Mouse (Mus musculus) limb, embryonic 10.5 days (tissue): ENCODE measurements at regions not wholly inside any gene's neighbourhood (a gene's known extent, or its start where the extent isn't known, plus 50 kb on each side); places are given as distances from the start of the nearest gene placed in this dataset.

ENCODE experiments used
- DNase-seq: peaks from one replicate; pipeline ENCODE4 v3.0.0-alpha.2; 2017; ENCODE audit warnings: low spot score
- H3K27ac ChIP-seq: fragments of 300-500 bp; sonication (generic); 2 replicates; pipeline ENCODE4 v1.5.1; 2016; ENCODE audit warnings: mild to moderate bottlenecking
- H3K27me3 ChIP-seq: fragments of 300-500 bp; sonication (generic); 2 replicates; pipeline ENCODE4 v1.6.1; 2016; ENCODE audit warnings: low read depth, mild to moderate bottlenecking; ENCODE audit not compliant: poor library complexity, severe bottlenecking
- H3K36me3 ChIP-seq: fragments of 300-500 bp; sonication (generic); 2 replicates; pipeline ENCODE4 v1.6.1; 2016; ENCODE audit warnings: mild to moderate bottlenecking, moderate library complexity
- H3K4me1 ChIP-seq: fragments of 300-500 bp; sonication (generic); 2 replicates; pipeline ENCODE4 v1.6.1; 2016
- H3K4me3 ChIP-seq: fragments of 300-500 bp; sonication (generic); 2 replicates; pipeline ENCODE4 v1.5.1; 2016; ENCODE audit warnings: mild to moderate bottlenecking, moderate library complexity
- H3K9me3 ChIP-seq: fragments of 300-500 bp; sonication (generic); replicated peaks from 2 replicates; pipeline ENCODE4 v1.6.1; 2016; ENCODE audit warnings: mild to moderate bottlenecking
- WGBS: fragments of 180-500 bp; shearing (Covaris S2); methylation state at CpG from one replicate; pipeline ENCODE4 v1.1.7; 2016; 5-methylcytosine and 5-hydroxymethylcytosine counted together

DNA sequence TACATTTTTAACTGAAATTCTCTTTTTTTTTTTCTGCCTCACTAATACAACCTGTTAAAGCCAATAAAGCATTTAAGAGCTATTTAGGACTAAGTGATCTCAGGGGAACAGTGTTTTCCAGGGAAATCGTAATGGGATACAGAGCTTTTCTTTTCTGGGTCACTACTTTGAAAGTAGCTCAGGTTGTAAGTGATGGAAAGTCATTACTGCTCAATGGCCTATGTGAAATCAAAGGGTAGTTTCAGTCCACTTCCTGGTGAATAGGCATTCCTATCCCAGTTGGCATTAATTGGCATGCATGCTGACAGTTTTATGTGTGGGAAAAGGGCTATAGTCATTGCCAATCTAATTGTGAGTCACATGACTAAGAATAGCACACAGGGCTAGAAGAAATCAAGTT is 775.9 kb upstream of the Lingo2 start:
- H3K27me3 ChIP-seq: no peaks in the 10 kb centered on the region
- no peak overlapping the region for H3K27ac ChIP-seq
- WGBS: 53% methylated on average over 1 of the region's 1 CpGs
- H3K9me3 ChIP-seq: no peaks in the 10 kb centered on the region
- DNase-seq: peak; percentile 34
- no peaks in the 10 kb centered on the region for H3K4me1 ChIP-seq
- no peak overlapping the region for H3K4me3 ChIP-seq
- H3K36me3 ChIP-seq: no peaks in the 10 kb centered on the region
